Mouse (Mus musculus) hindbrain, postnatal 0 days (tissue): ENCODE measurements around the gene Jchain. TPM values are rescaled to one million over a fixed set of nuclear protein-coding genes. Genes with fewer than 3 reads are reported as not detected.

Experiments
- ATAC-seq: fragments of 200-750 bp; cut with Nextera tagmentation; 2 replicates; pipeline ENCODE4 v1.8.0; 2017; ENCODE audit warnings: mild to moderate bottlenecking, moderate TSS enrichment, moderate library complexity
- DNase-seq: peaks from one replicate; pipeline ENCODE4 v3.0.0-alpha.2; 2015; ENCODE audit warnings: low spot score
- H3K27ac ChIP-seq: fragments of 300-500 bp; sonication (generic); 2 replicates; pipeline ENCODE4 v1.5.1; 2014; ENCODE audit warnings: mild to moderate bottlenecking
- H3K27me3 ChIP-seq: fragments of 300-500 bp; sonication (generic); 2 replicates; pipeline ENCODE4 v1.6.1; 2014; ENCODE audit warnings: low read length, mixed read lengths; ENCODE audit not compliant: insufficient read depth
- H3K36me3 ChIP-seq: fragments of 300-500 bp; sonication (generic); 2 replicates; pipeline ENCODE4 v1.6.1; 2014; ENCODE audit warnings: low read length, mixed read lengths; ENCODE audit not compliant: insufficient read depth
- H3K4me1 ChIP-seq: fragments of 300-500 bp; sonication (generic); 2 replicates; pipeline ENCODE4 v1.6.1; 2014; ENCODE audit warnings: antibody characterized with exemption, low read length, mixed read lengths; ENCODE audit not compliant: insufficient read depth
- H3K4me2 ChIP-seq: fragments of 300-500 bp; sonication (generic); 2 replicates; pipeline ENCODE4 v1.6.1; 2014; ENCODE audit warnings: low read depth, mild to moderate bottlenecking, low read length, moderate library complexity, mixed read lengths
- H3K4me3 ChIP-seq: fragments of 300-500 bp; sonication (generic); 2 replicates; pipeline ENCODE4 v1.5.1; 2014; ENCODE audit warnings: low read length
- H3K9ac ChIP-seq: fragments of 300-500 bp; sonication (generic); replicated peaks from 2 replicates; pipeline ENCODE4 v1.6.1; 2014; ENCODE audit warnings: mild to moderate bottlenecking, low read length, moderate library complexity, mixed read lengths
- H3K9me3 ChIP-seq: fragments of 300-500 bp; sonication (generic); 2 replicates; pipeline ENCODE4 v1.6.1; 2016; ENCODE audit warnings: low read length, mixed read lengths
- CTCF ChIP-seq: IDR thresholded peaks from 2 replicates; pipeline ENCODE4 v1.5.1; 2016; ENCODE audit warnings: antibody characterized with exemption, control low read depth, low read depth
- WGBS: fragments of 180-500 bp; shearing (Covaris S2); extraction: QIAGEN DNeasy Blood & Tissue Kit; methylation state at CpG from one replicate; pipeline ENCODE4 v1.1.7; 2014; 5-methylcytosine and 5-hydroxymethylcytosine counted together
- polyA plus RNA-seq: library from polyadenylated mRNA; unstranded; fragments of >200 nt; fragmentation: Nextera tagmentation; extraction: Ambion mirVana; gene quantifications from 2 replicates; pipeline ENCODE4 v1.2.1, GENCODE M21; 2015
- total RNA-seq: library from RNA; depleted of rRNA; stranded (reverse); fragments of >200 nt; gene quantifications from 2 replicates; pipeline ENCODE4 v1.2.3, GENCODE M21; 2014

Jchain gene
- total and polyA plus RNA-seq, 2 experiments from 2014 or later = 0.29 to 0.99 TPM

- WGBS = under 1% methylated on average over 67 of the region's 71 CpGs
- DNase-seq = peak; percentile 88
These were observed 36.9 kb upstream of the Jchain start, which contains the start of gene Rufy3 for GRCm38 (mm10) chr5:88564501-88565147. Gene Rufy3 (plus strand): TSS chr5:88565040.

GRCm38 (mm10) chr5:88562863-88563780, 35.4 kb upstream of the Jchain start:
- peak; percentile 19; the same call in 1 of the 2 replicates for TF ChIP-seq CTCF
- Histone ChIP-seq H3K36me3 (no peaks in the 10 kb centered on the region), H3K4me2 (no peak overlapping the region; the same call in 1 of the 2 replicates), H3K4me3 (no peak overlapping the region), H3K27me3 (no peaks in the 10 kb centered on the region), H3K9ac (no peak overlapping the region), H3K27ac (no peak overlapping the region), H3K9me3 (no peaks in the 10 kb centered on the region), H3K4me1 (peaks cover 4% of the 10 kb centered on the region; the same call in 1 of the 2 replicates)
- ATAC-seq (no peak), DNase-seq (no peak)
- 78% methylated on average over 8 of the region's 8 CpGs for WGBS

More at GRCm38 (mm10) chr5:88564501-88565147, 36.9 kb upstream of the Jchain start, which contains the start of gene Rufy3:
- Histone ChIP-seq H3K27ac (peak within 1 kb of the TSS; percentile 85), H3K4me2 (peak within 1 kb of the TSS; percentile 75), H3K4me3 (peak within 1 kb of the TSS; percentile 89), H3K36me3 (no peaks in the 10 kb centered on the region), H3K9ac (peak within 1 kb of the TSS; percentile 89), H3K27me3 (no peaks in the 10 kb centered on the region), H3K9me3 (no peaks in the 10 kb centered on the region), H3K4me1 (peaks cover 4% of the 10 kb centered on the region; the same call in 1 of the 2 replicates)
- peak; percentile 87 for ATAC-seq
- TF ChIP-seq CTCF = peak; percentile 32

GRCm38 (mm10) chr5:88561080-88561814, 33.6 kb upstream of the Jchain start:
- Histone ChIP-seq H3K4me2 (no peak overlapping the region), H3K9me3 (no peaks in the 10 kb centered on the region), H3K4me1 (peaks cover 4% of the 10 kb centered on the region), H3K36me3 (no peaks in the 10 kb centered on the region), H3K9ac (no peak overlapping the region), H3K4me3 (no peak overlapping the region), H3K27me3 (no peaks in the 10 kb centered on the region), H3K27ac (no peak overlapping the region)
- no peak for ATAC-seq
- WGBS = 81% methylated on average over 9 of the region's 9 CpGs
- TF ChIP-seq CTCF = no peak
- no peak for DNase-seq

- Histone ChIP-seq H3K36me3 (no peaks in the 10 kb centered on the region), H3K27ac (no peak overlapping the region), H3K4me2 (no peak overlapping the region), H3K9ac (no peak overlapping the region), H3K9me3 (no peaks in the 10 kb centered on the region), H3K27me3 (no peaks in the 10 kb centered on the region), H3K4me3 (no peak overlapping the region), H3K4me1 (peaks cover 16% of the 10 kb centered on the region)
- TF ChIP-seq CTCF = no peak
- DNase-seq = no peak
- no peak for ATAC-seq
- WGBS = 62% methylated on average over 1 of the region's 1 CpGs
These were observed 31.3 kb upstream of the Jchain start for GRCm38 (mm10) chr5:88558991-88559390.

GRCm38 (mm10) chr5:88554086-88554886, 26.6 kb upstream of the Jchain start, which contains the start of gene Utp3:
Gene Utp3 (plus strand): TSS chr5:88554462.
- peaks cover 14% of the 10 kb centered on the region for H3K4me1 ChIP-seq
- H3K36me3 ChIP-seq = no peaks in the 10 kb centered on the region
- no peaks in the 10 kb centered on the region for H3K27me3 ChIP-seq
- peak; percentile 87 for TF ChIP-seq CTCF
- peak within 1 kb of the TSS; percentile 87 for H3K4me3 ChIP-seq
- ATAC-seq (peak; percentile 97), DNase-seq (peak; percentile 99)
- peak within 1 kb of the TSS; percentile 88 for H3K9ac ChIP-seq
- WGBS = under 1% methylated on average over 75 of the region's 76 CpGs
- no peaks in the 10 kb centered on the region for H3K9me3 ChIP-seq
- peak within 1 kb of the TSS; percentile 90 for H3K27ac ChIP-seq
- H3K4me2 ChIP-seq = peak within 1 kb of the TSS; percentile 90
